Mouse (Mus musculus) heart, embryonic 13.5 days (tissue): ENCODE results near the gene Ctf1. TPM values are rescaled to one million over a fixed set of nuclear protein-coding genes. Genes with fewer than 3 reads are reported as not detected.
"Not testable (repeated sequence)": the region's sequence is repeated elsewhere in the genome, so short reads cannot be mapped to it uniquely, and the experiment has no call there.

Experiments
- ATAC-seq: fragments of 200-750 bp; cut with Nextera tagmentation; 2 replicates; pipeline ENCODE4 v1.8.0; 2017; ENCODE audit warnings: moderate TSS enrichment; ENCODE audit not compliant: insufficient number of reproducible peaks, low FRiP score, low TSS enrichment; ENCODE audit errors: extremely low read depth
- H3K27ac ChIP-seq: fragments of 300-500 bp; sonication (generic); replicated peaks from 2 replicates; pipeline ENCODE4 v1.5.1; 2015; ENCODE audit warnings: moderate library complexity, mild to moderate bottlenecking, inconsistent platforms
- H3K27me3 ChIP-seq: fragments of 300-500 bp; sonication (generic); replicated peaks from 2 replicates; pipeline ENCODE4 v1.6.1; 2015; ENCODE audit warnings: mild to moderate bottlenecking, inconsistent platforms
- H3K36me3 ChIP-seq: fragments of 300-500 bp; sonication (generic); 2 replicates; pipeline ENCODE4 v1.6.1; 2015; ENCODE audit warnings: mild to moderate bottlenecking, inconsistent platforms
- H3K4me1 ChIP-seq: fragments of 300-500 bp; sonication (generic); 2 replicates; pipeline ENCODE4 v1.6.1; 2015; ENCODE audit warnings: inconsistent platforms
- H3K4me2 ChIP-seq: fragments of 300-500 bp; sonication (generic); 2 replicates; pipeline ENCODE4 v1.6.1; 2015; ENCODE audit warnings: inconsistent platforms, mild to moderate bottlenecking, moderate library complexity
- H3K4me3 ChIP-seq: fragments of 300-500 bp; sonication (generic); 2 replicates; pipeline ENCODE4 v1.5.1; 2015; ENCODE audit warnings: moderate library complexity, mild to moderate bottlenecking, inconsistent platforms
- H3K9ac ChIP-seq: fragments of 300-500 bp; sonication (generic); 2 replicates; pipeline ENCODE4 v1.6.1; 2015; ENCODE audit warnings: inconsistent platforms, mild to moderate bottlenecking, moderate library complexity
- H3K9me3 ChIP-seq: fragments of 300-500 bp; sonication (generic); 2 replicates; pipeline ENCODE4 v1.6.1; 2016; ENCODE audit warnings: inconsistent platforms
- WGBS: fragments of 180-500 bp; shearing (Covaris S2); methylation state at CpG from one replicate; pipeline ENCODE4 v1.1.7; 2015; ENCODE audit warnings: mixed read lengths; 5-methylcytosine and 5-hydroxymethylcytosine counted together
- polyA plus RNA-seq: library from polyadenylated mRNA; unstranded; fragments of >200 nt; fragmentation: Nextera tagmentation; extraction: Ambion mirVana; gene quantifications from 2 replicates; pipeline ENCODE4 v1.2.1, GENCODE M21; 2015

Gene Ctf1
- polyA plus RNA-seq, 1 experiment from 2014 or later = 4.6 TPM

GRCm38 (mm10) chr7:127693730-127694129 is 18.8 kb upstream of the Ctf1 start:
- H3K27ac ChIP-seq, H3K9me3 ChIP-seq, H3K4me3 ChIP-seq, H3K4me2 ChIP-seq, ATAC-seq, H3K9ac ChIP-seq, H3K27me3 ChIP-seq: not testable (repeated sequence)
- 82% methylated on average over 7 of the region's 7 CpGs for WGBS
- H3K36me3 ChIP-seq = peaks cover 15% of the 10 kb centered on the region
- H3K4me1 ChIP-seq = peaks cover 28% of the 10 kb centered on the region

GRCm38 (mm10) chr7:127698986-127699385 is 13.6 kb upstream of the Ctf1 start:
- Histone ChIP-seq H3K4me3 (no peak overlapping the region), H3K9me3 (no peaks in the 10 kb centered on the region), H3K4me1 (no peaks in the 10 kb centered on the region), H3K27me3 (no peaks in the 10 kb centered on the region), H3K9ac (no peak overlapping the region), H3K36me3 (peaks cover 53% of the 10 kb centered on the region), H3K27ac (no peak overlapping the region), H3K4me2 (no peak overlapping the region)
- WGBS = 66% methylated on average over 6 of the region's 6 CpGs
- ATAC-seq = no peak

GRCm38 (mm10) chr7:127700712-127701331 is 11.7 kb upstream of the Ctf1 start:
- H3K9me3 ChIP-seq = no peaks in the 10 kb centered on the region
- no peak overlapping the region for H3K4me2 ChIP-seq
- H3K27ac ChIP-seq = no peak overlapping the region
- 66% methylated on average over 3 of the region's 3 CpGs for WGBS
- H3K36me3 ChIP-seq = peaks cover 60% of the 10 kb centered on the region
- no peak overlapping the region for H3K9ac ChIP-seq
- no peak overlapping the region for H3K4me3 ChIP-seq
- no peak for ATAC-seq
- H3K4me1 ChIP-seq = no peaks in the 10 kb centered on the region
- no peaks in the 10 kb centered on the region for H3K27me3 ChIP-seq

GRCm38 (mm10) chr7:127703561-127704178 is 8.9 kb upstream of the Ctf1 start:
- 89% methylated on average over 8 of the region's 8 CpGs for WGBS
- H3K27me3 ChIP-seq = no peaks in the 10 kb centered on the region
- H3K9me3 ChIP-seq = no peaks in the 10 kb centered on the region
- no peak overlapping the region for H3K4me2 ChIP-seq
- peaks cover 16% of the 10 kb centered on the region for H3K4me1 ChIP-seq
- H3K9ac ChIP-seq = no peak overlapping the region
- H3K36me3 ChIP-seq = peaks cover 70% of the 10 kb centered on the region
- H3K27ac ChIP-seq = no peak overlapping the region
- no peak for ATAC-seq
- no peak overlapping the region for H3K4me3 ChIP-seq

GRCm38 (mm10) chr7:127704598-127704997 is 7.9 kb upstream of the Ctf1 start:
- no peaks in the 10 kb centered on the region for H3K9me3 ChIP-seq
- H3K9ac ChIP-seq = no peak overlapping the region
- peaks cover 23% of the 10 kb centered on the region for H3K4me1 ChIP-seq
- H3K4me2 ChIP-seq = no peak overlapping the region
- WGBS = 75% methylated on average over 6 of the region's 6 CpGs
- no peak overlapping the region for H3K4me3 ChIP-seq
- no peaks in the 10 kb centered on the region for H3K27me3 ChIP-seq
- ATAC-seq = no peak
- peaks cover 68% of the 10 kb centered on the region for H3K36me3 ChIP-seq
- no peak overlapping the region for H3K27ac ChIP-seq

- Histone ChIP-seq H3K27ac (no peak overlapping the region), H3K4me1 (peaks cover 23% of the 10 kb centered on the region), H3K9me3 (no peaks in the 10 kb centered on the region), H3K9ac (0 out of 2 replicates have a peak overlapping the region, but pooled peaks have one; percentile 7), H3K4me3 (no peak overlapping the region), H3K36me3 (peaks cover 57% of the 10 kb centered on the region), H3K27me3 (no peaks in the 10 kb centered on the region), H3K4me2 (no peak overlapping the region)
- WGBS = 73% methylated on average over 4 of the region's 4 CpGs
- ATAC-seq = no peak
Measured at GRCm38 (mm10) chr7:127705706-127706105, 6.8 kb upstream of the Ctf1 start.

GRCm38 (mm10) chr7:127707045-127707956 is 5.2 kb upstream of the Ctf1 start:
- Histone ChIP-seq H3K9ac (peak overlapping the region; percentile 92), H3K4me2 (peak overlapping the region; percentile 85), H3K27ac (peak overlapping the region; percentile 98), H3K9me3 (no peaks in the 10 kb centered on the region), H3K4me3 (peak overlapping the region; percentile 79), H3K36me3 (peaks cover 43% of the 10 kb centered on the region), H3K27me3 (no peaks in the 10 kb centered on the region), H3K4me1 (peaks cover 28% of the 10 kb centered on the region)
- WGBS = 33% methylated on average over 22 of the region's 22 CpGs
- no peak for ATAC-seq

- Histone ChIP-seq H3K4me1 (peaks cover 34% of the 10 kb centered on the region), H3K27ac (peak overlapping the region; percentile 98), H3K9ac (peak overlapping the region; percentile 92), H3K9me3 (no peaks in the 10 kb centered on the region), H3K36me3 (peaks cover 39% of the 10 kb centered on the region), H3K27me3 (no peaks in the 10 kb centered on the region), H3K4me3 (peak overlapping the region; percentile 79), H3K4me2 (peak overlapping the region; percentile 85)
- no peak for ATAC-seq
- 1% methylated on average over 5 of the region's 5 CpGs for WGBS
Measured at GRCm38 (mm10) chr7:127707957-127708206, 4.7 kb upstream of the Ctf1 start.

GRCm38 (mm10) chr7:127708207-127709078 is 4.1 kb upstream of the Ctf1 start, which contains the start of gene Bcl7c:
Gene Bcl7c, minus strand, starts transcription at chr7:127708933.
- H3K9me3 ChIP-seq = no peaks in the 10 kb centered on the region
- WGBS = under 1% methylated on average over 74 of the region's 90 CpGs

GRCm38 (mm10) chr7:127709261-127709979 is 3.1 kb upstream of the Ctf1 start:
- peak overlapping the region; percentile 92 for H3K9ac ChIP-seq
- H3K4me3 ChIP-seq = peak overlapping the region; percentile 79
- H3K36me3 ChIP-seq = peaks cover 24% of the 10 kb centered on the region
- no peak for ATAC-seq
- 72% methylated on average over 5 of the region's 5 CpGs for WGBS
- H3K27ac ChIP-seq = peak overlapping the region; percentile 98
- H3K27me3 ChIP-seq = no peaks in the 10 kb centered on the region
- H3K9me3 ChIP-seq = no peaks in the 10 kb centered on the region
- peak overlapping the region; percentile 85 for H3K4me2 ChIP-seq
- H3K4me1 ChIP-seq = peaks cover 40% of the 10 kb centered on the region

More at GRCm38 (mm10) chr7:127708207-127709078, 4.1 kb upstream of the Ctf1 start, which contains the start of gene Bcl7c:
- Histone ChIP-seq H3K4me1 (peaks cover 38% of the 10 kb centered on the region), H3K4me2 (peak within 1 kb of the TSS; percentile 85), H3K36me3 (peaks cover 33% of the 10 kb centered on the region), H3K27me3 (no peaks in the 10 kb centered on the region), H3K27ac (peak within 1 kb of the TSS; percentile 98), H3K9ac (peak within 1 kb of the TSS; percentile 92), H3K4me3 (peak within 1 kb of the TSS; percentile 79)
- ATAC-seq = peak; percentile 87
